Mouse (Mus musculus) myocyte (in vitro differentiated cells): ENCODE results near the gene Fam219a.

Source experiments
- CEBPB ChIP-seq: IDR thresholded peaks from 2 replicates; pipeline ENCODE4 v1.6.1; 2011; ENCODE audit warnings: mild to moderate bottlenecking, moderate library complexity; ENCODE audit not compliant: poor library complexity, insufficient read depth, severe bottlenecking
- E2F4 ChIP-seq: IDR thresholded peaks from one replicate; pipeline ENCODE4 v1.6.1; 2011; ENCODE audit warnings: mild to moderate bottlenecking, control low read depth, moderate library complexity; ENCODE audit not compliant: insufficient read depth
- MAX ChIP-seq: IDR thresholded peaks from one replicate; pipeline ENCODE4 v1.6.1; 2011; ENCODE audit warnings: low read depth, mild to moderate bottlenecking, control low read depth
- MYOD1 ChIP-seq, 3 experiments: IDR thresholded peaks; one replicate each; pipeline ENCODE4 v1.6.1; 2011; ENCODE audit warnings: control low read depth in 2 of 3, low read depth in 2 of 3, mild to moderate bottlenecking in 2 of 3, moderate library complexity in 1 of 3; ENCODE audit not compliant: insufficient read length in 2 of 3, control insufficient read depth in 1 of 3
- MYOG ChIP-seq, 3 experiments: IDR thresholded peaks; one replicate each; pipeline ENCODE4 v1.6.1; 2011; ENCODE audit warnings: control low read depth in 2 of 3, low read depth in 2 of 3, mild to moderate bottlenecking in 2 of 3; ENCODE audit not compliant: insufficient read length in 2 of 3, control insufficient read depth in 1 of 3, insufficient read depth in 1 of 3
- POLR2A ChIP-seq: IDR thresholded peaks from one replicate; pipeline ENCODE4 v1.6.1; 2011; ENCODE audit warnings: low read depth, mild to moderate bottlenecking, control low read depth, moderate library complexity; ENCODE audit not compliant: insufficient read length
- POLR2AphosphoS2 ChIP-seq: IDR thresholded peaks from one replicate; pipeline ENCODE4 v1.6.1; 2011; ENCODE audit warnings: low read depth, control low read depth; ENCODE audit not compliant: insufficient read length
- REST ChIP-seq: IDR thresholded peaks from one replicate; pipeline ENCODE4 v1.6.1; 2011; ENCODE audit warnings: mild to moderate bottlenecking, control low read depth, moderate library complexity; ENCODE audit not compliant: insufficient read depth, insufficient read length
- SRF ChIP-seq: IDR thresholded peaks from one replicate; pipeline ENCODE4 v1.6.1; 2011; ENCODE audit warnings: low read depth; ENCODE audit not compliant: control insufficient read depth, insufficient read length
- TCF12 ChIP-seq: IDR thresholded peaks from one replicate; pipeline ENCODE4 v1.6.1; 2011; ENCODE audit warnings: mild to moderate bottlenecking, control low read depth; ENCODE audit not compliant: poor library complexity, insufficient read depth, severe bottlenecking
- TCF3 ChIP-seq: IDR thresholded peaks from one replicate; pipeline ENCODE4 v1.6.1; 2011; ENCODE audit warnings: low read depth, control low read depth; ENCODE audit not compliant: insufficient read length
- USF1 ChIP-seq: IDR thresholded peaks from one replicate; pipeline ENCODE4 v1.6.1; 2011; ENCODE audit warnings: low read depth, mild to moderate bottlenecking, control low read depth, moderate library complexity

- TF ChIP-seq USF1 (no peak), POLR2A (no peak), TCF12 (no peak), SRF (no peak), POLR2AphosphoS2 (no peak), MAX (no peak), MYOG (IDR thresholded peaks at IDR 0.05; ENCODE audit: control insufficient read depth in 1 of 3, insufficient read depth in 1 of 3, insufficient read length in 2 of 3, low read depth in 2 of 3) (no peak), E2F4 (no peak), TCF3 (no peak), CEBPB (no peak), MYOD1 (IDR thresholded peaks at IDR 0.05; ENCODE audit: control insufficient read depth in 1 of 3, insufficient read length in 2 of 3, low read depth in 2 of 3) (no peak), REST (no peak)
These were observed 41.3 kb downstream of the Fam219a start for GRCm38 (mm10) chr4:41527996-41528395.
